Mouse (Mus musculus) kidney, postnatal 4 days (tissue): ENCODE data around the gene Fam160a1.
A peak's percentile ranks its signal among the peaks of the same experiment; 100 is the strongest.

Experiments
- DNase-seq, 2 experiments: peaks; one replicate each; pipeline ENCODE4 v3.0.0; 2021; ENCODE audit warnings: mixed read lengths in 2 of 2

Gene Fam160a1

DNA sequence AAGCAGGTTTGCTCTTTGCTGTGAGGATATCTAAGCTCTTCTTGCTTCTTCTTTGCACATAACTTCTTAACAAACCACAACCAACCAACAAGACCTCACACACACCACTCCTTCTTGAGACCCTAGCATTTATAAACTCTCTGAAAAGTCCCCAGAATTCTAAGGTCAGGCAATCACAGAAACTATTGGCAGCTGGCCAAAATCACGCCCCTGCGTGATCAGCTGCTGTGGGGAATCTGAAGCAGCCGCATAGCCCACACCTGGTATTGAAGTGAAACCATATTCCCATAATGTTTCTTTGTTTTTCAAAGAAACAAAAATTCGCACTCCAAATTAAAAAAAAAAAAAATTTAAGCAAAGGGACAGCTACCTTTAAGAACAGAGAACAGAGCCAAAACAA lies 71.0 kb downstream of the Fam160a1 start:
- DNase-seq: peak in 1 of 2 experiments; percentile 19

DNA sequence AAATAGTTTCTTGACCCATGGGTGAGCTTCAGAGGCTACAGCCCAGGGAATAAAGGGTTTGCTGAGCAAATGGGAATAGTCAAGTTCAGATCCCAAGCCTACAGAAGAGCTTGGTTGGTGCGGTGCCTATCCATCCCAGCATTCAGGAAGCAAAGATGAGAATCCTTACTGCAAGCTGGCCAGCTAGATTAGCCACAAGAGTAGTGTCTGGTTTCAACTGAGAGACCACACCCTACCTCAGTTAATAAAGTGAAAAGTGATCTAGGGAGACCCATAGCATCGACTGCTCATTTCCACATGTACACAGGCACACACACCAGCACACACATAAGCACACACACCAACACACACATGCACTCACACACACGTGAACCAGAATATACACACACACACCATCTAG lies 75.3 kb downstream of the Fam160a1 start:
- no peak for DNase-seq

DNA sequence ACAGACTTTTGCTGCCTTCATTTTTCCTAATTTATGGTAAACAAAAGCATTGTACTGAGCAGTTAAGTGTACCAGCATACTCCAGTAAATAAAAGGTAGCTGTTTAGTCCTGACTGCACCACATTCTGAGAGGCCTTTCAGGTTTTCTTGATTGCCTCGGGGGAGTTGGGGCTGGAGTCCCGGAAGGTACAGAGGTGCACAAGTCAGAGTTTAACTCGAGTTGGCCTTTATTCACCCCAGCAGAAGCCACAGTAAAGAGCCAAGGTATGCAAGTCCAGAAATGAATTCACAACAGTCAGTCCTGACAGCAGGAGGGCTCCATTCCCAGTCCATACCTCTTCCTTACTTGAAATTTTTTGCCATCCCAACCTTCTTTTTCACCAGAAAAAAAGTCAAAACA lies 78.5 kb downstream of the Fam160a1 start:
- DNase-seq: peak in 1 of 2 experiments; percentile 16

DNA sequence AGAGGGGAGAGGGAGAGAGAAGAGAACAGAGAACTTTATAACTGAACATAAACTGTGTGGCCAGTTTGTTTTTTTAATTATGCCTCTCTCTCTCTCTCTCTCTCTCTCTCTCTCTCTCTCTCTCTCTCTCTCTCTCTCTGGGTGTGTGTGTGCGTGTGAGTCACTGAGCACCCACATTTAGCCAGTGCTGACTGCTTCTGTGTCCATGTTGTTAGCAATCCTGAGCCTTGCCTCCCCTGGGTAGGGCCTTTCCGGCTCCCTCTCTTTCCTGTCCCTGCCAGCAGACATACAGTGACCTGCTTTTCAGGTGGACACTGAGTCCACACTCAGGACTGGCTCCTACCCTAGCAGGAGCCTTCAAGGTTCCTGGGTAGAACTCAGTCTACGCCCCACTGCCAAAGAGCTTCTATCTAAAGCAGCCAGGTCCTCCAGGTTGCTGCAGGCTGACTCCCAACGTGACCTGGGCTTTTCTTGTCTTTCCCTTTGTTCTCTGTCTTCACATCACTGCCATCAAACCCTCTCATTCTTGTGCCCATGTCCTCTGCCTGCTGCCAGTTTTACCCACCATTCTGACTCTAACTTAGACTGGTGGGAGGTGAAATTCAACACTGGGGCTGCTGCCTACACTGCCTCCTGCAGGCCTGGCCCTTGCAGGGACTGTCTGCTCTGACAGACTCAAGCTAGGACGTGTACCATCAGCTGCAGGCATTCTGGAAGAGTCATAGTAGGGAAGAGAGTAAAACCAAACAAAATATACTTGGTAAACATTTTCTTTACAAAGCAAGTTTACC lies 83.0 kb downstream of the Fam160a1 start:
- DNase-seq: no peak

DNA sequence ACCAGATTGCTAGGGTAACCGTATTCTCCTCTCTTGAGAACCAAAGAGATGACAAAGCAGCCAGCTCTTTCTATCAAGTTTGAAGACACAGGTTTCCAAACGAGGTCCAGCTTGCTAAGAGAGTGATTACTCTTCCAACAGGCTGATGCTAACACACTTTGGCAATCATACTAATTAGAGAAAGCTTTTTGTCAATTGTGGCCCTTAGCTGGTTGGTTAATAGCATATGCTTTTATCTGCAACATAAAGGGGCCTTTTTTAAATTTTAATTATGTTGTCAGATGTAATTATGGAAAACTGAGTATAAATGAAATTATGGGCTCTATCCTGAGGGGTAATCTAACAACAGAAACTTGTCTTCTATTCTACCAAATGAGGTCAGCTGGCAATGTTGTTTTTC lies 89.9 kb downstream of the Fam160a1 start:
- no peak for DNase-seq

DNA sequence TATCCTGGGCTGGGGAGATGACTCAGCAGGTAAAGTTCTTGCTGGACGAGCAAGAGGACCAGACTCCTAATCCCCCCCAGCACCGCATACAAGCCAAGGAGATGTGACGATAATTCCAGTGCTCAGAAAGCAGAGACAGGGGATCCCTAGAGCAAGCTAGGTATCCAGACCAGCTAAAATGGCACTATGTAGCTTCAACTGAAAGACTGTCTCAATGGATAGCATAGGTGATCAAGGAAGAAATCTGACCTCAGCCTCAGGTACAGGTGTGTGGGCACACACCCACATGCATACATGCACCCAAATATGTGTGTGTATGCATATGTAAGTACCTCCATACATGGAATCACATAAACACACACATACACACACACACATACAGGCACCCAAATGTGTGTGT lies 91.1 kb downstream of the Fam160a1 start:
- DNase-seq: no peak

DNA sequence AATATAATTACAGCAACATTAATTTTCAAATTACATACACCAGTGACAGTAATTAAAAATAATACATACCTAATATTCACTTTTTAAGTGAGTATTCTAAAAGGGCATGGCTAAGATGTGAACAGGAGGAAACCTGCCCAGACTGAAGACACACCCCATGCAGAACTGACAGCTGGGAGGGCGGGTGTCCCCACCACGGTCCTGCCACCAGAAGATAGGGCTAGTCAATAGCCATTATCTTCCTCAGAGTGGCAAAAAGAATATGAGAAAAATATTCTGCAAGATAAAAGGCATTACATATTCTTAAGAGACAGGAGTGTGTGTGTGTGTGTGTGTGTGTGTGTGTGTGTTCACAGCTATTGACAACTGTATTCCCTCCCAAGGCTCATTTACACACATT lies 92.0 kb downstream of the Fam160a1 start:
- no peak for DNase-seq

DNA sequence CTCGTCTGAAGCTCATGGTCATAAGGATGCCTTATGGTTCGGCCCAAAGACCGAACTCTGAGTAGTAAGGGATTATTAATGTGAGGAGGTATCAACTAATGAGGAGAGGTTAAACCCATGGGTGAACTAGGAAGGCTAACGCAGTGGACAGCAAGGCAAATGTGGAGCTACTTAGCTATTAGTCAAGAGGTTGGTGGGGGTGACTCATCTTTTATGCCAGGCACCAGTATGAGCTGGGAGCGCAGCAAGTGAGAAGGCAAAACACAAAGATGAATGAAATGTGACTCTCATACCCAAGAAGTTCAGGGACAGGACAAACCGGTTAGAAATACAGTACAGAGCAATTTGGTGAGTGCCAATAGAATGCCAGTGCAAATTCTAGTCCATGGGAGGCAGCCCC lies 94.5 kb downstream of the Fam160a1 start:
- DNase-seq: no peak

DNA sequence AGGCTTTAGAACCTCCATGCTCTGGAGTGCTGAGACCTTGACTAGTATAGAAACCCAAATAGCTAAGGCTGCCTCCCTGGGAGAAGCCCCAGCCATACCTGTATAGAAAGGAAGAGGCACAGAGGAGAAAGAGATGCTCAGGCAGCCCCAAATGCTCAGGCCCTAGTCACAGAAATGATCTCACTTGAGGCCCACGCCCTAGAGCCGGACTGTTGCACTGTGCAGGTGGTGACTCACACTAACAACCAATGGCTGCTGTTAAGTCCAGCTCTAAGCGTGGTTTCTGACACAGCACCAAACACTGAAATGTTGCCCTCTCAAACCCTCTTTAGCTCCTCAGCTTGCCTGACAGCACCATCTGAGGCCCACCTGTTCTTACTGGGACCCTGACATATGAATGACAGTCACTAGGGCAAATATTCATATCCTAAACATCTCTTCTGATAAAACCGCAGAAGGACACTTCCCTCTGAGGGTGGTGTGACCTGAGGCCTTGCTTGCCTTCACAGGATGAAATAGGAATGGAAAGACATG lies 101.3 kb downstream of the Fam160a1 start:
- no peak for DNase-seq

DNA sequence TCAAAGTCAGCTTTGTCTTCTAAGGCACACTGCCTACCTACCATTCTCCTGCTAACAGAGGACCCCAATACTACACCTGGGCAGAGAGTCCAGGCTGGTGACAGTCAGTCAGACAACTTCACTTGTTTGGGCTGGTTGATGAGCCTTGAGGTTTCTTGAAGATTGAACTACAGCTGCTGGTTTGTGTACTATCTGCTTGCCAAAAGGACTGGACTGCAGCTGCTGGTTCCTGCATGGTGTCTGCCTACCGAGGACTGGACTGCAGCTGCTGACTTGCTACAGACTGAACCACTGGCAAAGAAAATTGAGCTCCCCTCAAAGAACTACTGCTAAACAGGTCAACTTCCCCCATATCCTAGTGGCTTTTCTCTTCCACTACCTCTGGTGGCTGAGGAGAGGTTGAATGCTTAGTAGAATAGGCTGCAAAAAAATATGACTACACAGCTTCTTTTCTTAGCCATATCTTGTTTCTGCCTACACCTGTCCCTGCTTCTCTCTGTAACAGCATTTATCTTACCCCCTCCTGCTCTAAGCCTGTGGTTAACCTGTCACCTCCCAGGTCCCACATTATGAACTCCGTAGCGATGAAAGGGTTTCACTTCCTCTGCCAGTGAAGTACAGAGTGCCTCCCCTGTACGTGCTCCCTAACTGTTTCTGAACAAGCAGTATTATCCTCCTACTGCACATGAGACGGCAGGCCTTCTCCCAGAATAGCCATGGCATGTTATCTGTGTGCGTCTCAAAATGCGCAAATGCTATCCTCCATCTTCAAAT lies 103.0 kb downstream of the Fam160a1 start:
- no peak for DNase-seq

DNA sequence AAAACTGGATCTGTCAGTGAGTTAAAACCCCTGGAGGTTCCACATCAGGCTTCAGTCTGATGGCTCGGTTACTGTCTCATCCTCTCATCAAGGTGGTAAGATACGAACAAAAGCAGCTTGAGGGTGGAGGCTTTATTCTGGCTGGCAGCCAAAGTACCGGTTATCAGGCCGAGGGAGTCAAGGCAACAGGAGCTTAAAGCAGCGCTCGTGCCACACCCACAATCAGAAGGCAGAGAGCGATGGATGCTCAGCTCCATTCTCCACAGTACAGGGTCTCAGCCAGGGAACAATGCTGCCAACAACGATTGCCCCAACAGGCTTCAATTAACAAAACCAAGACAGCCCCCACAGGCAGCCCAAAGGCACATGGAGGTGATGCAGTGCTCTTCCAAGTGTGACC lies 106.4 kb downstream of the Fam160a1 start:
- DNase-seq: no peak

DNA sequence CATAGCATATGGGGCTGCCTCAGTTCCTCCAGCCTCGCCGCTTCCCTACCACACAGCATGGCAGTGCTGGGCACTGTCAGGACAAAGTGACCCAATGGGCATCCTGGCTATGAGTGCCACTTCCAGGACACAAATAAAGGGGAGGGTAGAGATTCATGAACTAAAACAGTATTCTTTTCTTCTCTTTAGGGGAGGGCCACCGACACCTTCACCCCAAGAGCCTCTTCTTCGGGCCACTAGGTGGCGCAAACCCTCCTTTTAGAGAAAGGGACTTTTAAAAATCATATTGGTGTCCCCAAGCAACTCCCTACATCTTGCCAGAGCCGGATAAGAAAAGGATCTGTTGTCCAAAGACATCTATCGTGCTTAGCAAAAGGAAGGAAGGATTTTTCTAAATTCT lies 109.7 kb downstream of the Fam160a1 start:
- DNase-seq: peak; percentile 73 to 75

DNA sequence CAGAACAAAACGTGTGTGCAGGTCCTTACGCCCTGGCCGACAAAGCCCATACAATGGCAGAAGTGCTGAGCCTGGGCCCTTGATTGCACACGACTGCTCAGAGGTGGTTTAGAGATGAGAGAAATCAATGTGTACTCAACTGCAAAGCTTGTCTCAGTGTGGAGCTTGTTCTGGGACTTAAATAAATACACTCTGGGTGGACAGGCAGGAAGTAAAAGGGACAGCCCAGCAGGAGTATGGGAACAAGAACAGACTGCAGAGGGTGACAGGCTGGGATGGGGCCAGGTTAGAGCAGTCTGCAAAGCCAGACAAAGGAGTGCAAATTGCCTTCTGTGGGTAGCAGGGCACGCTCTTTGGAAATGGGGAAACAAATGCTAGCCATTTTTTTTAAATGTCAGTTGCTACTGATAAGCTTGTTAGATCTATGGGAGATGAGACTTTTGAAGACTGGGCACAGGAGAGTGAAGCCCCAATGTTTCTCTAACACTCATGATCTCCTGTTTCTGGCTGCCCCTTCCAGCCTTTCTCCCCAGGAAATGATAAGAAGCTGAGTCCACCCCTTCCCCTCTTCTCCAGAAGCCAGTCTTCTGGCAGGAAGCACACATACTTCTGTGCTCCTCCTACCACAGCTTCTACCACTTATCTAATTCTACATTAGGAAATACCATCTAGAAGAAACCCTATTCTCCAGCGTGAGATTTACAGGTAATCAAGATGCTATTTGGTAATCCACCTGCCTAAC lies 113.8 kb downstream of the Fam160a1 start:
- DNase-seq: no peak

DNA sequence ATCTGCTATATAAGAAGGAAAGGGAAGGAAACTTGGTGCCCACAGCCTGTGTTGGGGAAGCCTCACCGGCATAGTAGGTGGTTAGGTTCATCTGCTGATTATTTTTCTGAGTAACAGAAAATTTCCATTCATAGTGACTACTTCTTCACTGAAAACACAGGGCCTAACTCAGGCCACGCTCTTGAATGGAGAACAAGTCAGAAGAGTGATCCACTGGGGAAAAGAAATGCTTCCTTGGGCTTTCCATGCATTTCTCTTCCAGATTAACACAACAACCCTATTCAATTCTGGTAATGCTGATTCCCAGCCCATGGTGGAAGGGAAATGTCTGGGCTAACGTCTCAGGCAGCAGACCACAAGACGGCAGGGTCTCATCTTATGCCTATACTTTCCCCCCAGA lies 118.6 kb downstream of the Fam160a1 start:
- no peak for DNase-seq

DNA sequence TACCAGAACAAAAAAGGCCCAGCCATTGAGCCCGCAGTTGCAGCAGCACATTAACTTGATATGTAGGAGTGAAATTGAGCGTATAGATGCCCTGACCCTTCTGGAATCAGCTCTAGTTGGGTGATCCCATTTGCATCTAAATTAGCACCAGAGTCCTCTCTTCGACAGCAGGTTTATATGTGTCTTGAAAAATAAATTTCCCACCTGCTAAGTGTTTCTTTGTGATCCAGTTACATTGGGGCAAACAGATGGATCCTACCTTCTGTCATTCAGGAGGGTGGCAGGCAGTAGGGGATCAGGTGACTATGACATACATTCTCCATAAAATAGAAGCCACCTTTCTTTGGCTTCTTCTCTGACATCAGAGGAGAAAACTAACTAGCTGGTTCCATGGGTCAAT lies 122.0 kb downstream of the Fam160a1 start:
- no peak for DNase-seq

DNA sequence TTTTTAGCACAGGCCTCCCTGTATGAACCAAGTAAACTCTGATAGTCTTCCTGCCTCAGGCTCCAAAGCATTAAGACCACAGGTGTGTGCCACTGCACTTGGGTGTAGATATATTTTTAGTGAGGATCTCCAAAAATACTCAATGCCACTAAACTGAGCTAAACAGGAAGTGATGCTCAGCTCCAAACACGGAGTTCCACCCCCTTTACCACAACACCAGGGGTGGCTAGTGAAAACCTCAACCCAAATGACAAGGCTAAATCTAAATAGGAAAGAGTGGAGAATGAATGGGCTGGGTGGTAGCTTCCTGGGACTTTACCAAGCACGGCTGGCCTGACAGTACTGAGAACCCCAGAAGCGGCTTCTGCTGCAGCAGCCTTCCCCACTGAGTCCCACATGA lies 124.1 kb downstream of the Fam160a1 start:
- DNase-seq: no peak

DNA sequence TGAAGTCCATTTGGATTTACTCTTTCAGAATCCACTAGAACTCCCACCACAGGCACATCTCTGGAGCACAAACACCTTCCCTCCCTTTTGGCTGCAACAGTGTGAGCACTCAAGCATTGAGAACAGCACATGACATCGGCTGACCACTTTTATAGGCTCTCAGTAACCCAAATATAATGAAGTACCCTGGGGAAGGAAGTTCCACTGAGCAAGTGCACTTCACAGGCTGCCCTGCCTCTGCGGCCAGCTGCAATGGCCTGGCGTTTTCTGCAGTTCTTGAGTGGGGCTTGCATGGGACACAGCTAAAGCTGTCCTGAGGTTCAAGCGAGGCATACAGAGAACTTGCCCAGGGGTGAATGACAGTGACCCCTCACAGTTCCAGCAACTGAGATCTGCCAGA lies 126.0 kb downstream of the Fam160a1 start:
- DNase-seq: no peak

DNA sequence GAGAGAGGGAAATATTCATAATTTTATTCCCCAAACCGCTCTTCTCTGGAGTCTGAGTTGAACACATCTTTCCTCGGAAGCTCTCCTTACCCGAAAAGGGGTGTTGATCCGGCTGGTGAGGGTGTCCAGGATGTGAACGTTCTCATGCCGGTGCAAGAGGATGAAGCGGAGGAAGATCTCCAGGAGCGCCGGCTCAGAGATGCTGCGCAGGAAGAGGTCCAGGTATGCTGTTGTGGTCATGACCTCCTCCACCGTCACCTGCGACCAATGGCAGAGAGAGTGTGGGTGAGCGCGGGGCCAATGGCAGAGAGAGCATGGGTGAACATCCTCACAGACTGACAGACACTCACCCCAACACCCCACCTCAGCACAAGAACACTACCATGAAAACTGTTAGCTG lies 128.8 kb downstream of the Fam160a1 start:
- no peak for DNase-seq

DNA sequence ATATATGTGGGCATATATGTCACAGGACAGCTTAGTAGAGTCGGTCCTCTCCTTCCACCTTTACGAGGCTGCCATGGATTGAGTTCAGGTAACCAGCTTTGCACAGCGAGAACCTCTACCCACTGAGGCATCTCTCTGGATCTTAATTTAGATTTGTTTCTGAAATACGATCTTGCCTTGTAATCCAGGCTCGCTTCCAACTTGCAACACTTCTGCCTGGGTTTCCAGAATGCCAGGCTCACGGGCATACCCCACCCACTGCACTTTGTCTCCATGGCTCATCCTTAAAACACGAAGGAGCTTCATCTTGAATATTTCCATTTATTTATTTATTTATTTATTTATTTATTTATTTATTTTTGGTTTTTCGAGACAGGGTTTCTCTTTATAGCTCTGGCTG lies 131.8 kb downstream of the Fam160a1 start:
- DNase-seq: no peak

DNA sequence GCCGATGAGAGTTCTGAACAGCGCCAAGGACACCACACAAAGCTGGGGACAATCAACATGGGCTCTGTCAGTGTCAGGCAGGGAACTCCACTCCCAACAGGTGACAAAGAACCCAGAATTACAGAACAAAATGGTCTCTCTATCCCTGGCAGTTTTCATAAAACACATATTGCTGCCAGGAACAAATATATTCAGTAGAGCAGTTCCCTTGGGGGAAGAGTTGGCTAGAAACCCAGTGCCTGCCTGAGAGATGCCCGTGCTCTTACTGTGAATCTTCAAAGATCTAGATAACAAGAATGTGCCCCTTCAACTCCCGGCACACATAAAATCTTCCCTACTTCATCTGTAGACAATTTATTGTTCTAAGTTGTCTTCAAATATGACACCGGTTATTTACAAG lies 133.5 kb downstream of the Fam160a1 start:
- DNase-seq: no peak

DNA sequence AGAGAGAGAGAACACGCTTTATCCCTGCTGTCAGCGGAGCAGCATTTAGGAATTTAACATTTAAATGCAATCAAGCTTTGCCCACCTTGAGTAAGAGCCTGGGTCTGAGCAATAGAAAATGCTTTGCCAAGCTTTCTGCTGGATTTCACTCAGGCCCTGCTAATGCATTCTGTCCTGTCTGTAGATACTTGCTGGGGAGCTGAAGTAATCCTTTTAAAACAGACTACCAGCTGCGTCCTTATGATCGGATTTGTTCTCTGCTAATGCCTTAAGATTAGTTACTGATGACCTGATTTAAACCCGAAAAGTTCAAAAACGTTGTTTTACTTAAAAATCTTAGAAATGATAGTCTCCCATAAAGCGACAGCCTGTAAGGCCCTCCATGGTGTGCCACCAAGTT lies 136.0 kb downstream of the Fam160a1 start:
- no peak for DNase-seq

DNA sequence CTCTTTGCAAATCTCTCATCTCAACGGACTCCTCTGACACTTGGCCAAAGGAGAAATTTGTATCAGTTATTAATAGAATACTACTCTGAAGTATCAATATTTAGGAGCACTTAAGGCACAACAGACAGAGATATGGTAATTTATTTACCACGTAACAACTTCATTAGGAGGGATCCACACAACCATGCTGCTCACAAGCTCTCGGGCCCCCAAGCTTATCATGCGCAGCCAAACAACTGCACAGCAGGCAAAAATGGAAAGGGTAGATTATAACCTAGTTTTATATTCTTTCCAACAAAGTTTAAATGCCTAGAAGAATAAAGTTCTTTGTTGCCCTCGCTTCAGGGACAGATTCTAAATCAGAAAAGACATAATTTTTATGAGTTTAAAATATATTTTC lies 137.1 kb downstream of the Fam160a1 start:
- no peak for DNase-seq

DNA sequence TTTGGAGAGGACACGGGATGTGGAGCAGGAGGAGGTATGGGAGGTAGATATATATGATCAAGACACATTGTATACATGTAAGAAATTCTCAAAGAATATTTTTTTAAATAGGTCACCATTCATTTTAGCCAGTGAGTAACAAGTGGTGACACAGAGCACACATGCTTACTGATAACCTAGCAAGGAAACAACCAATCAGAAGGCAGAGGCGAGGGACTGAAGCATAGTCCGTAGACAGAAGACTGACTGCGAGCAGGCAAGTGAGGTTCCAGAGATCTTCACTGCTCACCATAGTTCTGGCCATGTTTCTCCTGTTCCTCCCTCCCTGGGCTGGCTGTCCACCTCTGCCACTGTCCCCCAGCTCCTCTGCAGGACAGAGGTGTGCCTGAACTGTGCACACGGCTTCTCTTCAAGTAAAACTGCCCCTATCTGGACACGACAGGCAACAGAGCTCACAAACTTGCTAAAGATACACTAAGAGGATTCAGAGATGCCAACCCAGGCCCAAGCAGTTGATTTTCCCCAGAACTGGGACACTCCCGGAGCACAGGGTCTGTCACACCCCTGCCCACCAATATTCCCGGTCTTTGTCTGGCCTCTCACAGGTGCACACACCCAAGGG lies 137.7 kb downstream of the Fam160a1 start:
- DNase-seq: no peak
